Mouse (Mus musculus): ENCODE results near the gene Nf2. TPM values are rescaled to one million over a fixed set of nuclear protein-coding genes. Genes with fewer than 3 reads are reported as not detected.

Nf2 gene
- polyA plus RNA-seq, 1 experiment from 2014 or later = 68.1 TPM

GRCm38 (mm10) chr11:4840942-4841526 lies 8.3 kb downstream of the Nf2 start:
- Histone ChIP-seq H3K4me1 (ENCODE audit: control insufficient read depth, insufficient read depth, low read depth, low read length) (no peaks in the 10 kb centered on the region), H3K27me3 (replicated peaks; ENCODE audit: control insufficient read depth, insufficient read depth, low read length) (no peaks in the 10 kb centered on the region), H3K9ac (ENCODE audit: low read depth, low read length) (no peak overlapping the region), H3K36me3 (ENCODE audit: control insufficient read depth, insufficient read depth, low read length) (no peaks in the 10 kb centered on the region), H3K4me2 (ENCODE audit: low read length) (no peak overlapping the region), H3K27ac (ENCODE audit: low read depth, low read length) (no peak overlapping the region), H3K4me3 (ENCODE audit: low read length) (no peak overlapping the region), H3K9me3 (ENCODE audit: control insufficient read depth, low read length) (no peaks in the 10 kb centered on the region)
- ATAC-seq = no peak
- 80% methylated on average over 3 of the region's 3 CpGs for WGBS

DNA sequence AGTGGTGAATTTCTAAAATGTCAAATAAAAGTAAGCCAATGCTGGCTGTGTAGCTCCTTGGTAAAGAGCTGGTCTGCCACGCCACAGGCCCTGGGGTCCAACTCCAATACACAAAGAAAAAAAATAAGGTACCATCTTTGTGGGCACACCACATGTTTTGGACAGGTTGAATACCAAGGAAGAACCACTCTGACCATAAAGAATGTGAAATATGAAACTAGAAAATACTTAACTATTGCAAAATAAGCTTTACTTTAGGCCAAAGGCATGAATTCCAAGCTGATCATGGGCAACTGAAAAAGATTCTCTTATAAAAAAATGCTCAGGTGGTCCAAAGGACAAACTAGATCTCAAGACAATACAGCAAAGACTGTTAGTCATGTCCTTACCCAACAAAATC lies 11.1 kb downstream of the Nf2 start:
- H3K4me3 ChIP-seq (ENCODE audit: low read length) = no peak overlapping the region
- H3K36me3 ChIP-seq (ENCODE audit: control insufficient read depth, insufficient read depth, low read length) = no peaks in the 10 kb centered on the region
- no peak overlapping the region for H3K4me2 ChIP-seq (ENCODE audit: low read length)
- H3K9me3 ChIP-seq (ENCODE audit: control insufficient read depth, low read length) = no peaks in the 10 kb centered on the region
- no peaks in the 10 kb centered on the region for H3K4me1 ChIP-seq (ENCODE audit: control insufficient read depth, insufficient read depth, low read depth, low read length)
- H3K9ac ChIP-seq (ENCODE audit: low read depth, low read length) = no peak overlapping the region
- no peak for ATAC-seq
- H3K27ac ChIP-seq (ENCODE audit: low read depth, low read length) = no peak overlapping the region
- H3K27me3 ChIP-seq (replicated peaks; ENCODE audit: control insufficient read depth, insufficient read depth, low read length) = no peaks in the 10 kb centered on the region
- 84% methylated on average over 1 of the region's 1 CpGs for WGBS

- no peaks in the 10 kb centered on the region for H3K36me3 ChIP-seq (ENCODE audit: control insufficient read depth, insufficient read depth, low read length)
- H3K9ac ChIP-seq (ENCODE audit: low read depth, low read length) = no peak overlapping the region
- no peaks in the 10 kb centered on the region for H3K4me1 ChIP-seq (ENCODE audit: control insufficient read depth, insufficient read depth, low read depth, low read length)
- WGBS = 72% methylated on average over 5 of the region's 5 CpGs
- H3K4me3 ChIP-seq (ENCODE audit: low read length) = no peak overlapping the region
- H3K27ac ChIP-seq (ENCODE audit: low read depth, low read length) = no peak overlapping the region
- no peaks in the 10 kb centered on the region for H3K27me3 ChIP-seq (replicated peaks; ENCODE audit: control insufficient read depth, insufficient read depth, low read length)
- H3K9me3 ChIP-seq (ENCODE audit: control insufficient read depth, low read length) = no peaks in the 10 kb centered on the region
- no peak for ATAC-seq
- no peak overlapping the region for H3K4me2 ChIP-seq (ENCODE audit: low read length)
These were observed 12.0 kb downstream of the Nf2 start for GRCm38 (mm10) chr11:4837342-4837741.

GRCm38 (mm10) chr11:4836755-4837154 lies 12.6 kb downstream of the Nf2 start:
- 76% methylated on average over 6 of the region's 6 CpGs for WGBS

DNA sequence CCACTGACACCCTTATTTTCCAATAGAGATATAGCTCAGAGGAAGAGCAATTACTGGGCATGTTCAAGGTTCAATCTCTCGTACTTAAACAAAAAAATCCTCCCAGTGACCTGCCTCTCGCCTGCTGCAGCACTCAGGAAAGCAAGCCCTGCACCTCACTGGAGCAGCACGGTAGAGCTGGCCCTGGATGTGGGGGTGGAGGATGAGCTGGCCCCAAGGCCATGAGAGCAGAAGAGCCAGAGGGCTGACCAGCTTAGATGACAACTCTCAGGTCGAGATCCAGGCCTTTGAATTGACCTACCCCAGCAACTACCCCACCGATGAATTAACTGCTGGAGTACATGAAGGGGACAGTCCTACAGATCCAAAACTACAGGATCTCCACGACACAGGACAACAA lies 13.9 kb downstream of the Nf2 start:
- Histone ChIP-seq H3K27me3 (replicated peaks; ENCODE audit: control insufficient read depth, insufficient read depth, low read length) (no peaks in the 10 kb centered on the region), H3K9ac (ENCODE audit: low read depth, low read length) (no peak overlapping the region), H3K9me3 (ENCODE audit: control insufficient read depth, low read length) (no peaks in the 10 kb centered on the region), H3K4me3 (ENCODE audit: low read length) (no peak overlapping the region), H3K4me2 (ENCODE audit: low read length) (no peak overlapping the region), H3K4me1 (ENCODE audit: control insufficient read depth, insufficient read depth, low read depth, low read length) (no peaks in the 10 kb centered on the region), H3K27ac (ENCODE audit: low read depth, low read length) (no peak overlapping the region), H3K36me3 (ENCODE audit: control insufficient read depth, insufficient read depth, low read length) (no peaks in the 10 kb centered on the region)
- no peak for ATAC-seq
- WGBS = 89% methylated on average over 6 of the region's 6 CpGs

More at GRCm38 (mm10) chr11:4836755-4837154, 12.6 kb downstream of the Nf2 start:
- no peak overlapping the region for H3K4me3 ChIP-seq (ENCODE audit: low read length)
- no peak overlapping the region for H3K9ac ChIP-seq (ENCODE audit: low read depth, low read length)
- ATAC-seq = no peak
- no peaks in the 10 kb centered on the region for H3K36me3 ChIP-seq (ENCODE audit: control insufficient read depth, insufficient read depth, low read length)
- no peaks in the 10 kb centered on the region for H3K4me1 ChIP-seq (ENCODE audit: control insufficient read depth, insufficient read depth, low read depth, low read length)
- H3K27me3 ChIP-seq (replicated peaks; ENCODE audit: control insufficient read depth, insufficient read depth, low read length) = no peaks in the 10 kb centered on the region
- no peak overlapping the region for H3K27ac ChIP-seq (ENCODE audit: low read depth, low read length)
- H3K9me3 ChIP-seq (ENCODE audit: control insufficient read depth, low read length) = no peaks in the 10 kb centered on the region
- no peak overlapping the region for H3K4me2 ChIP-seq (ENCODE audit: low read length)

- WGBS = 68% methylated on average over 3 of the region's 3 CpGs
- Histone ChIP-seq H3K9me3 (ENCODE audit: control insufficient read depth, low read length) (no peaks in the 10 kb centered on the region), H3K4me2 (ENCODE audit: low read length) (no peak overlapping the region), H3K36me3 (ENCODE audit: control insufficient read depth, insufficient read depth, low read length) (no peaks in the 10 kb centered on the region), H3K27me3 (replicated peaks; ENCODE audit: control insufficient read depth, insufficient read depth, low read length) (no peaks in the 10 kb centered on the region), H3K27ac (ENCODE audit: low read depth, low read length) (no peak overlapping the region), H3K4me3 (ENCODE audit: low read length) (no peak overlapping the region), H3K9ac (ENCODE audit: low read depth, low read length) (no peak overlapping the region; the same call in 1 of the 2 replicates), H3K4me1 (ENCODE audit: control insufficient read depth, insufficient read depth, low read depth, low read length) (no peaks in the 10 kb centered on the region)
- no peak for ATAC-seq
These were observed 15.9 kb downstream of the Nf2 start for GRCm38 (mm10) chr11:4833295-4833939.

- no peak overlapping the region for H3K27ac ChIP-seq (ENCODE audit: low read depth, low read length)
These were observed 18.3 kb downstream of the Nf2 start for GRCm38 (mm10) chr11:4831066-4831465.

DNA sequence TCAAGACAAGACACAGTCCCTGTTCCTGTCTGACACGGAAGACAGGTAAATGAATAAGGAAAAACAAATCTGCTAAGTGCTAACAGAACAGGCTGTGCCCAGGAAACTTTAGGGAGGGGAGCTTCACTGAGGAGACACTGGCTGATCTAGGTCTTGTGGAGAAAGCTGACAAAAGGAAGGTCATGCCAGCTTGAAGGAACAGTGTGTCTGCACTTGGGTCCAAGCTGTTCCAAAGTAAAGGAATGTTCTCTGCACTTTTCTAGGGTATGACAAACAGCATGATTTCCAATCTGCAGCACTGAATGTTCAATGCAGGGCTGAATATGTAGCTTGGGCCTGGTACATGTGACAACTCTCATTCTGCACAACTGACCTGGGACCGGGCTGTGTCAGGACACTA lies 21.4 kb downstream of the Nf2 start:
- Histone ChIP-seq H3K4me1 (ENCODE audit: control insufficient read depth, insufficient read depth, low read depth, low read length) (no peaks in the 10 kb centered on the region), H3K4me3 (ENCODE audit: low read length) (no peak overlapping the region), H3K36me3 (ENCODE audit: control insufficient read depth, insufficient read depth, low read length) (no peaks in the 10 kb centered on the region), H3K27me3 (replicated peaks; ENCODE audit: control insufficient read depth, insufficient read depth, low read length) (no peaks in the 10 kb centered on the region), H3K27ac (ENCODE audit: low read depth, low read length) (no peak overlapping the region), H3K9me3 (ENCODE audit: control insufficient read depth, low read length) (no peaks in the 10 kb centered on the region), H3K4me2 (ENCODE audit: low read length) (no peak overlapping the region), H3K9ac (ENCODE audit: low read depth, low read length) (no peak overlapping the region)
- no peak for ATAC-seq
- 77% methylated on average over 2 of the region's 2 CpGs for WGBS

More at GRCm38 (mm10) chr11:4831066-4831465, 18.3 kb downstream of the Nf2 start:
- Histone ChIP-seq H3K4me3 (ENCODE audit: low read length) (no peak overlapping the region), H3K4me2 (ENCODE audit: low read length) (no peak overlapping the region), H3K9me3 (ENCODE audit: control insufficient read depth, low read length) (no peaks in the 10 kb centered on the region), H3K27me3 (replicated peaks; ENCODE audit: control insufficient read depth, insufficient read depth, low read length) (no peaks in the 10 kb centered on the region), H3K36me3 (ENCODE audit: control insufficient read depth, insufficient read depth, low read length) (no peaks in the 10 kb centered on the region), H3K9ac (ENCODE audit: low read depth, low read length) (no peak overlapping the region), H3K4me1 (ENCODE audit: control insufficient read depth, insufficient read depth, low read depth, low read length) (no peaks in the 10 kb centered on the region)
- no peak for ATAC-seq

- no peaks in the 10 kb centered on the region for H3K36me3 ChIP-seq (ENCODE audit: control insufficient read depth, insufficient read depth, low read length)
- H3K27me3 ChIP-seq (replicated peaks; ENCODE audit: control insufficient read depth, insufficient read depth, low read length) = no peaks in the 10 kb centered on the region
- H3K27ac ChIP-seq (ENCODE audit: low read depth, low read length) = no peak overlapping the region
- H3K9ac ChIP-seq (ENCODE audit: low read depth, low read length) = no peak overlapping the region
- no peaks in the 10 kb centered on the region for H3K9me3 ChIP-seq (ENCODE audit: control insufficient read depth, low read length)
- no peak overlapping the region for H3K4me3 ChIP-seq (ENCODE audit: low read length)
- ATAC-seq = no peak
- H3K4me2 ChIP-seq (ENCODE audit: low read length) = no peak overlapping the region
- H3K4me1 ChIP-seq (ENCODE audit: control insufficient read depth, insufficient read depth, low read depth, low read length) = no peaks in the 10 kb centered on the region
These were observed 22.0 kb downstream of the Nf2 start for GRCm38 (mm10) chr11:4827340-4827739.
